Mouse (Mus musculus): ENCODE data around the gene Eif2b1.
A peak's percentile ranks its signal among the peaks of the same experiment; 100 is the strongest.
"Not testable (repeated sequence)": the region's sequence is repeated elsewhere in the genome, so short reads cannot be mapped to it uniquely, and the experiment has no call there.

Eif2b1 gene

GRCm38 (mm10) chr5:124578633-124579317 lies at the start of gene Eif2b1, which contains the start of gene Gtf2h3:
Gene Eif2b1 (minus strand): TSS chr5:124579131.
Gene Gtf2h3 (plus strand): TSS chr5:124579140.
- DNase-seq: peak; percentile 95

DNA sequence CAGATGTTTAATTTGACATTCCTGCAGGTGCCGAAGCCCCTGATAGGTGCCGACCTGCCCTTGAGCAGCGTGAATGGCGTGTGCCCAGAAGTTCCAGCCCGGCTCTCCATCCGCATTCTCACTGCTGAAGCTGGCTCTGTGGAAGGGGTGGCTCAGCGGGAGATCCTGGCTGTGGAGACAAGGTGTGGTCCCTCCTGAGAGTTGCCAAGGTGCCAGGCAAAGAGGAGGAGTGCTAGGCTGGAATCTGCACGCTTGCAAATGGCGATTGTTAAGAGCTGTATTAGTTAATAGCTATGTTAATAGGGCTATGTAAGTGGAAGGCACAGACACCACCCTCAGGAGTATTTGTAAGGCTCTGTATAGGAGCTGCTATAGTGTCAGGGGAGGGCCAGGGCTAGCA lies 45.4 kb upstream of the Eif2b1 start:
- DNase-seq: no peak

DNA sequence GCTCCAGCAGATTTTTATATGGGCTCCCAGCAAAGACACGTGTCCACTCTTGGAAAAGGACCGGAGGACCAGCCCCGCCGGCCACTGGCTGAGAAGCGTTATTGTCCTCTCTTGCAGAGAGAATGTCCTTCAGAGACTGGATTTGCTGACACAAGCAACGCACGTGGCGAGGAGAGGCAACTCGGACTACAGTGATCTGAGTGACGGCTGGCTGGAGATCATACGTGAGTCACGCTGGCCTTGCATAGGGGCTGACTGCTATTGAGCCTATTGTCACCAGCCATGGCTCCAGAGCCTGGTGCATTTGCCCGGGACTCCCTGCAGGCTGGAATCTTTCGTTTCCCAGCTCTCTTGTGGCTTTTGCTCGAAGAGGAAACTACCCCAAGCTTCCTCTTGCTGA lies 44.0 kb upstream of the Eif2b1 start:
- DNase-seq: no peak

DNA sequence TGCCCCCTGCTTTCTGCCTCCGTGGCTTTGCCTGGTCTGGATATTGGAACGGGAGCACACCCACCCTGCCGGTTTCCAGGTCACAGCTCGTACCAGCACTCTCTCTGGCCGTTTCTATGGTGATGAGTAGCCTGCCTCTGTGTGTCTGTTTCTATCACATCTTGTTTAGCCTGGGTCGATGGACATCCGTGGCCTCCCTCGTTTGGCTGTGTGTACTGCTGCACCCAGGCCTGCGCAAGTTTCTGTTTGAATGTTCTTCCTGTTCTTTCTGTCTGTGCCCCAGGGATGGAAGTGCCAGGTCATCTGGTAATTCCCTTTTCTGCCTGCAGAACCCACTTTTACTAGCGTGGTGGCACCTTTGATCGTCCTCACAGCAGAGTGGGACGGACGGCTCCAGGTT lies 42.4 kb upstream of the Eif2b1 start:
- no peak for DNase-seq

GRCm38 (mm10) chr5:124618711-124619110 lies 39.8 kb upstream of the Eif2b1 start:
- DNase-seq: no peak

- DNase-seq: peak; percentile 38 to 71
Observed at GRCm38 (mm10) chr5:124614709-124615108, 35.8 kb upstream of the Eif2b1 start.

DNA sequence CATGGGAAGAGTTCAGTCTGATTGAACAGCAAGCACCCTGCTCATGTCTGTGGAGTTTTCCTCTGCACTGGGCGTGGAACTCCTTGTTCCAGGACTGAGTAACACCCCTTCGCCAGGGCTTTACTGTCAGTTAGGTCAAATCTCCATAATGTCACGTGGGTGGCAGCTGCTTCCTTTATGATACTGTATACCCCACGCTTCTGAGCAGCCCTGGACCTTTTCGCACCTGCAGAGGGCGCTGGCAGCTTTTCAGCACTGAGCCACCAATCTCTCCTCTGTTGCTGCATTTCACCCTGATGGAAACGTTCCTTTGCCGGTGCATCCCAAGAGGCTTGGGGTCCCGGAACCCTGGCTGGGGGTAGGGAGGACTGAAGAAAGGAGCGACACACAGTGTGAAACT lies 32.0 kb upstream of the Eif2b1 start:
- DNase-seq: no peak

DNA sequence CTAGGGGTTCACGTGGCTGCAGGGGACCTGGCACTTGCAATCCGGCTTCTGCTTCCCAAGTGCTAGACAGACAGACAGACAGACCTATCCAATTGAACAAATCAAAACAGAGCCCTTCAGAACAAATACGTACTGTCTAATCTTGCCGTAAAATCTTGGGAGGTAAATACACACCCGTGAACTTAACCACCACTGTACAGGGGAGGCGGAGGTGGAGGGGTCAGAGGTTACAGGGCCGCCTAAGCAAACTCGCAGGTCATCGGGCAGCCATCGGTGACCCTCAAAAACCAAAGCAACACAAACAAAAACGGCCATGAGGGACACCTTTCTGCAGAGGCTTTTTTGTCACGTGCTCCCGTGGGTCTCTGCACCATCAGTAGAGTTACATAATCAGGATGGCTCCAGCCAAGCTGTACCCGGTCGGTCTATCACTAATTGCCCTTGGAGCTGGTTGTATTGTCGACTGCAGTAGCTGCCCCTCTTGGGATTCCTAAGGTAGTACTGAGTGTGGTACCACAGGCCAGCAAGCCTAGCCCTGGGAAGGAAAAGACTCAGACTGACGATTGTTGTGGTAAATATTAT lies 26.2 kb upstream of the Eif2b1 start:
- no peak for DNase-seq

- no peak for DNase-seq
Observed at GRCm38 (mm10) chr5:124604296-124604695, 25.4 kb upstream of the Eif2b1 start.

- peak in 1 of 2 experiments; percentile 60 for DNase-seq
Observed at GRCm38 (mm10) chr5:124602349-124602748, 23.4 kb upstream of the Eif2b1 start.

- DNase-seq: not testable (repeated sequence)
Observed at GRCm38 (mm10) chr5:124599726-124600125, 20.8 kb upstream of the Eif2b1 start.

GRCm38 (mm10) chr5:124598224-124599174 lies 19.6 kb upstream of the Eif2b1 start:
- peak; percentile 91 to 94 for DNase-seq

DNA sequence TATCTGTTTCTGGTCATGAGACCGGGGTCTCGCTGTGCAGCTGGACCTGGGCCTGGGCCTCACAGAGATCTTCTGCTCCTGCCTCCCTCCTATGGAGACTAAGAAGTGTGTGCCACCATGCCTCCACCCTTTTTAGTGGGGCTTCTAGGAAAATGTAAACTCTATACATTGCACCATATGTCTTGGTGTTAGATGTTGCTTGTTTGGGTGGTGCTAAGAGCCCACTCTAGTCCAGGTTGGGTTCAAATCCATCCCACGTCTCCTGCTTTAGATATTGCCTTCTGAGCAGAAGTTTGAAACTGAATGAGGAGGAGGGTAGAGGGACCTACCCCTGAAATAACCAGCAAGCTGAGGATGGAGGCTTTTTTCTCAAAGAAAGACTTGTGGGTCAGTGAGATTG lies 13.8 kb upstream of the Eif2b1 start:
- DNase-seq: no peak

GRCm38 (mm10) chr5:124582515-124582914 lies 3.6 kb upstream of the Eif2b1 start:
- peak; percentile 61 to 80 for DNase-seq

GRCm38 (mm10) chr5:124575467-124575866 lies 3.5 kb downstream of the Eif2b1 start:
- no peak for DNase-seq

GRCm38 (mm10) chr5:124571068-124571467 lies 7.9 kb downstream of the Eif2b1 start:
- no peak for DNase-seq

DNA sequence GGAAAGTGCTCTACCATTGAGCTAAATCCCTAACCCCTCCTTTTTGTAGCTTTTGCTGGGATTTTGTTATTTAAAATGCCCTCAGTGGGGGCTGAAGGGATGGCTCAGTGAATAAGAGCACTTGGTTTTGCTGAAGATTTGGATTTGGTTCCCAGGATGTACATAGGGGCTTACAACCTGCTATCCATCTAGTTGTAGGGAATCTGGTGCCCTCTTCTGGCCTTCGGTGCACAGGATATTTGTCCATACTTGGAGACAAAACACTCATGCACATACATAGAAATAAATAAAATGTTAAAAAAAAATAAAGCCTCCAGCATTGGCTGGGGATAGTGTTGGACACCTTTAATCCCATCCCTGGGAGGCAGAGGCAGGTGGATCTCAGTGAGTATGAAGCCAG lies 23.8 kb downstream of the Eif2b1 start:
- no peak for DNase-seq

DNA sequence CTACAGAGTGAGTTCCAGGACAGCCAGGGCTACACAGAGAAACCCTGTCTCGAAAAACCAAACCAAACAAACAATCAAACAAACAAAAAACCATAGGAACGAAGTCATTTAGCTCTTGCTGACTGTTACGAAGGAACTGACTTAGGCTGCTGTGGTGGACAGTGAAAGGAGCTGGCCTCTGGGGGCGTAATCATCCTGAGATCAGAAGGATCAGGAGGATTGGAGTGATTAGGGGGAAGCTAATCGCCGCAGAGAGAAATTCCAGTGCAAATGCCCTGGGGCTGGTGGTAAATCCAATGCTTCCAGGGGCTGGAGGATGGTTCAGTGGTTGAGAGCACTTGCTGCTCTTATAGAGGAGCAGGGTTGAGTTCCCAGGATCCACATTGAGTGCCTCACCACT lies 25.3 kb downstream of the Eif2b1 start:
- DNase-seq: no peak

- DNase-seq: peak; percentile 94 to 95
Observed at GRCm38 (mm10) chr5:124552558-124553307, 26.2 kb downstream of the Eif2b1 start, which contains the start of gene Ddx55. Gene Ddx55 (plus strand): TSS chr5:124552864.

GRCm38 (mm10) chr5:124552094-124552472 lies 26.8 kb downstream of the Eif2b1 start:
- no peak for DNase-seq

DNA sequence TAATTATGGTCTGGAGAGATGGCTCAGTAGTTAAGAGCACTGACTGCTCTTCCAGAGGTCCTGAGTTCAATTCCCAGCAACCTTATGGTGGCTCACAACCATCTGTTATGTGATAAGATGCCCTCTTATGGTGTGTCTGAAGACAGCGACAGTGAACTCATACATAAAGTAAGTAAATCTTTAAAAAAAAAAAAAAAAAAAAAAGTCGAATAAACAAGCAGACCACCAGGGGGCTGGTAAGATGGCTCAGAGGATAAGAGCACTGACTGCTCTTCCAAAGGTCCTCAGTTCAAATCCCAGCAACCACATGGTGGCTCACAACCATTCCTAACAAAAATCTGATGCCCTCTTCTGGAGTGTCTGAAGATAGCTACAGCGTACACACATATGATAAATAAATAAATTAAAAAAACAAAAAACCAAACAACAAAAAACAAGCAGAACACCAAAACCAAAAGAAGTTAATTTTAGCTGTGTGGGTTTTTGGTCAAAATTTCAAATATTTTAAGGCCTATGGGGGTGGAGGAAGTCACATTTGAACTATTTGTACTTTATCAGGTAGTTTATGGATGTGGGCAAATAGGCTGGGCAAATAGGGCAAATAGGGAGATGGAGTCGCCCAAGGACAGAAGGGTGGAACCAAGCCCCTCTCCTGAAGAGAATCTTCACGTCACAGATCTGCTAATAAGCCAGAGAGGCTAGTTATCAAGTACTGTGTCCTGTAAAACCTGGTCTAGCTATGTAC lies 27.4 kb downstream of the Eif2b1 start:
- DNase-seq: not testable (repeated sequence)

- DNase-seq: not testable (repeated sequence)
Observed at GRCm38 (mm10) chr5:124550737-124551136, 28.2 kb downstream of the Eif2b1 start.

Measured in lung, postnatal 4 days (tissue).